Mouse (Mus musculus): ENCODE data around the gene Mcl1.

The Mcl1 gene

GRCm38 (mm10) chr3:95706273-95706672 lies 47.7 kb downstream of the Mcl1 start:
- no peak for DNase-seq (ENCODE audit: low read depth, low spot score)

GRCm38 (mm10) chr3:95707497-95707896 lies 48.9 kb downstream of the Mcl1 start:
- no peak for DNase-seq (ENCODE audit: low read depth, low spot score)

GRCm38 (mm10) chr3:95709044-95709443 lies 50.5 kb downstream of the Mcl1 start:
- DNase-seq (ENCODE audit: low read depth, low spot score), result no peak

GRCm38 (mm10) chr3:95709967-95710366 lies 51.4 kb downstream of the Mcl1 start:
- no peak for DNase-seq (ENCODE audit: low read depth, low spot score)

All from mesoderm, embryonic 11.5 days (tissue).